Mouse (Mus musculus): ENCODE results near the gene Hdac7. TPM values are rescaled to one million over a fixed set of nuclear protein-coding genes. Genes with fewer than 3 reads are reported as not detected.

The Hdac7 gene
- polyA plus RNA-seq, 1 experiment: 14.4 TPM

DNA sequence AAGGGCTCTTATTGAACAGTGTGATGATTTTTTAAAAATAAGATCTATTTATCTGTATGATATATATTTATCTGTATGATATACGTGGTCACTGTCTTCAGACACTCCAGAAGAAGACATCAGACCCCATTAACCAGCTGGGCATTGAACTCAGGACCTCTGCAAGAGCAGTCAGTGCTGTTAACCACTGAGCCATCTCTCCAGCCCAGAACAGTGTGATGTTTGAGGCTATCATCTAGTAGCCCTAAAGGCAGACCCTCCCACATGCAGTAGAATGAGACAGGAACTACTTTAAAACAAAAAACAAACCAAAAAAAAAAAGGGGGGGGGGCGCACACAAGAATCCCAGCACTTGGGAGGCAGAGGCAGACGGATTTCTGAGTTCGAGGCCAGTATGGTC is 96.8 kb downstream of the Hdac7 start:
- Histone ChIP-seq H3K36me3 (ENCODE audit: control insufficient read depth, insufficient read depth, low read length, poor library complexity, severe bottlenecking) (no peaks in the 10 kb centered on the region; the same call in 1 of the 2 replicates), H3K9ac (ENCODE audit: low read depth, poor library complexity, severe bottlenecking) (no peak overlapping the region), H3K27ac (ENCODE audit: insufficient read depth, low read length) (no peak overlapping the region), H3K4me1 (ENCODE audit: control insufficient read depth, insufficient read depth, low read length) (no peaks in the 10 kb centered on the region), H3K27me3 (ENCODE audit: control insufficient read depth, insufficient read depth, low read length, poor library complexity, severe bottlenecking) (no peaks in the 10 kb centered on the region), H3K4me3 (ENCODE audit: low read depth, low read length) (no peak overlapping the region), H3K9me3 (replicated peaks; ENCODE audit: control insufficient read depth, insufficient read depth, low read length, poor library complexity, severe bottlenecking) (no peaks in the 10 kb centered on the region)
- no peak for TF ChIP-seq CTCF (IDR thresholded peaks at IDR 0.05; ENCODE audit: low read depth, low read length)
- no peak for TF ChIP-seq POLR2A (IDR thresholded peaks at IDR 0.05; ENCODE audit: insufficient read depth, low read length)
- no peak for TF ChIP-seq EP300 (IDR thresholded peaks at IDR 0.05; ENCODE audit: insufficient read depth, low read depth, low read length)

DNA sequence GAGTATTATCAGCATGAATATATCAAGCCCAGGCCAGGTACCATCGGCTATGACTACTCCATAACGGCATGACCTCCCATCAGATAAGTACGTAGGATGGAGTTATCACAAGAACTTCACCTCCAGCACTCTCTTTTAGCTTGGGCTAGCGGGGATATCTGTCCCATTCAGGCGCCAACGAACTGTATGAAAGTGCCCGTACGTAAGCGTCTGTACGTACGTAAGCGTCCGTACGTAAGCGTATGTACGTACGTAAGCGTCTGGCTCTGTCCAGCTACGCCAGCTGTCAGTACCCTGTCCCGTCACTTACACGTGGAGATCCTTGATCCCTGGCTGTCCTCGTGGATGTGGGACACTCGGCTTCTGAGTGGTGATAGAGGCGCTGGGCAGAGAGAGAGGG is 97.6 kb downstream of the Hdac7 start:
- H3K4me1 ChIP-seq (ENCODE audit: control insufficient read depth, insufficient read depth, low read length): no peaks in the 10 kb centered on the region
- no peak overlapping the region for H3K9ac ChIP-seq (ENCODE audit: low read depth, poor library complexity, severe bottlenecking)
- H3K9me3 ChIP-seq (replicated peaks; ENCODE audit: control insufficient read depth, insufficient read depth, low read length, poor library complexity, severe bottlenecking): no peaks in the 10 kb centered on the region
- no peak for TF ChIP-seq CTCF (IDR thresholded peaks at IDR 0.05; ENCODE audit: low read depth, low read length)
- H3K27ac ChIP-seq (ENCODE audit: insufficient read depth, low read length): no peak overlapping the region
- no peaks in the 10 kb centered on the region; the same call in 1 of the 2 replicates for H3K36me3 ChIP-seq (ENCODE audit: control insufficient read depth, insufficient read depth, low read length, poor library complexity, severe bottlenecking)
- H3K27me3 ChIP-seq (ENCODE audit: control insufficient read depth, insufficient read depth, low read length, poor library complexity, severe bottlenecking): no peaks in the 10 kb centered on the region
- H3K4me3 ChIP-seq (ENCODE audit: low read depth, low read length): no peak overlapping the region

DNA sequence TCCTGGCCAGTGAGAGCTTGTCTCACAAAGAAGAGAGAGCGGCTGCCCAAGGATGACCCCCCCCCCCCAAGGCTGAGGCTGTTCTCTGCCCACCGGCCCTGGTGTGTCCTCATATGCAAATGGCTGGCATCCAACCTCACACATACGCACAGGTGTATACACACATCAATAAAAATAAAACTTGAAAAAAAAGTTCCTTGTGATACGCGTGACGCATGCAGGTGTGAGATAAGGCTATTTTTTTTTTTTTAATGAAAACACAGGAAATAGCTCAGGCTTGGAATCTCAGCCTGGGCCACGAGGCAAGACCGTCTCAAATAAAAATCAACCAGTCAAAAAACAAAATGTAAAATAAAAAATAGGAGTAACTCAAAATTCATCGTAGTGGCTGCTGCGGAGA is 98.0 kb downstream of the Hdac7 start:
- H3K4me3 ChIP-seq (ENCODE audit: low read depth, low read length): no peak overlapping the region
- no peaks in the 10 kb centered on the region for H3K4me1 ChIP-seq (ENCODE audit: control insufficient read depth, insufficient read depth, low read length)
- no peaks in the 10 kb centered on the region for H3K27me3 ChIP-seq (ENCODE audit: control insufficient read depth, insufficient read depth, low read length, poor library complexity, severe bottlenecking)
- H3K36me3 ChIP-seq (ENCODE audit: control insufficient read depth, insufficient read depth, low read length, poor library complexity, severe bottlenecking): no peaks in the 10 kb centered on the region; the same call in 1 of the 2 replicates
- TF ChIP-seq POLR2A (IDR thresholded peaks at IDR 0.05; ENCODE audit: insufficient read depth, low read length) (no peak), EP300 (IDR thresholded peaks at IDR 0.05; ENCODE audit: insufficient read depth, low read depth, low read length) (no peak), CTCF (IDR thresholded peaks at IDR 0.05; ENCODE audit: low read depth, low read length) (no peak)
- no peak overlapping the region for H3K9ac ChIP-seq (ENCODE audit: low read depth, poor library complexity, severe bottlenecking)
- no peak overlapping the region for H3K27ac ChIP-seq (ENCODE audit: insufficient read depth, low read length)
- no peaks in the 10 kb centered on the region for H3K9me3 ChIP-seq (replicated peaks; ENCODE audit: control insufficient read depth, insufficient read depth, low read length, poor library complexity, severe bottlenecking)

DNA sequence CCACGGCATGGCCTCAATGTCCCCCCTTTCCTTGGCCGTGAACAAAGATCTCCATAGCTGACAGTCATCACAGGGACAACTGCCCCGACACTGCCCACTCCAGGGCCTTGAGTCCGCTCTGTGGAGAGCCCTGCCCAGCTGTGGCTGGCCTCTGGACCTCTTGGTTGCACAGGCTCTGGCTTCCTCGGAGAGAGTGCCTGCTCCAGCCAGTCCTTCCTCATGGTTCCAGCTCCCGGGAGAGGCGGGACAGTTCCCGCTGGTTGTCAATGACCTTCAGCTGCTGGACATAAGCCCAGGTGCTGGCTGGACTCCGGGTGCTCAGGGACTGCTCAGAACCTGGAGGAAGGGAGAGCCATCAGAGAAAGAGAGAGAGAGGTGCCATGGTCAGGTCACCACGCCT is 99.0 kb downstream of the Hdac7 start:
- Histone ChIP-seq H3K9ac (ENCODE audit: low read depth, poor library complexity, severe bottlenecking) (no peak overlapping the region), H3K4me1 (ENCODE audit: control insufficient read depth, insufficient read depth, low read length) (no peaks in the 10 kb centered on the region), H3K27me3 (ENCODE audit: control insufficient read depth, insufficient read depth, low read length, poor library complexity, severe bottlenecking) (no peaks in the 10 kb centered on the region), H3K27ac (ENCODE audit: insufficient read depth, low read length) (no peak overlapping the region), H3K4me3 (ENCODE audit: low read depth, low read length) (no peak overlapping the region), H3K9me3 (replicated peaks; ENCODE audit: control insufficient read depth, insufficient read depth, low read length, poor library complexity, severe bottlenecking) (no peaks in the 10 kb centered on the region), H3K36me3 (ENCODE audit: control insufficient read depth, insufficient read depth, low read length, poor library complexity, severe bottlenecking) (no peaks in the 10 kb centered on the region; the same call in 1 of the 2 replicates)
- TF ChIP-seq CTCF (IDR thresholded peaks at IDR 0.05; ENCODE audit: low read depth, low read length): no peak
- no peak for TF ChIP-seq EP300 (IDR thresholded peaks at IDR 0.05; ENCODE audit: insufficient read depth, low read depth, low read length)
- TF ChIP-seq POLR2A (IDR thresholded peaks at IDR 0.05; ENCODE audit: insufficient read depth, low read length): no peak

DNA sequence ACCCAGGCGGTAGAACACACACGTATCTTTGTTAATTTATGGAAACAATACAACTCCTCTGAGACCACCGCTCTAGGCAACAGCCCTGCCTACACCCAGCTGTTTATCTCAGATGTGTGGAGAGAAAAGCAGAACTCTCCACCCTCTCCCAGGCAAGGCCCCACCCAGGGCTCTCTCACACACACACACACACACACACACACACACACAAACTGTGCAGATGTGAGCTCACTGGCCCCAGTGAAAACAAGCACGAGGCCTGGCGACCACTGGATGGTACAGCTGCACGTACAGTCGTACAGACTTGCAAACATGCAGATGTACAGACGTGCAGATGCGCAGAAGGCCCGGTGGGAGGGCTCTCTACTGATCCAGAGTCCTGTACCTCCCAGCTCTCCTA is 99.4 kb downstream of the Hdac7 start:
- Histone ChIP-seq H3K9me3 (replicated peaks; ENCODE audit: control insufficient read depth, insufficient read depth, low read length, poor library complexity, severe bottlenecking) (no peaks in the 10 kb centered on the region), H3K27me3 (ENCODE audit: control insufficient read depth, insufficient read depth, low read length, poor library complexity, severe bottlenecking) (no peaks in the 10 kb centered on the region), H3K9ac (ENCODE audit: low read depth, poor library complexity, severe bottlenecking) (no peak overlapping the region), H3K4me3 (ENCODE audit: low read depth, low read length) (no peak overlapping the region), H3K4me1 (ENCODE audit: control insufficient read depth, insufficient read depth, low read length) (no peaks in the 10 kb centered on the region), H3K36me3 (ENCODE audit: control insufficient read depth, insufficient read depth, low read length, poor library complexity, severe bottlenecking) (no peaks in the 10 kb centered on the region; the same call in 1 of the 2 replicates), H3K27ac (ENCODE audit: insufficient read depth, low read length) (no peak overlapping the region)
- TF ChIP-seq POLR2A (IDR thresholded peaks at IDR 0.05; ENCODE audit: insufficient read depth, low read length): no peak

DNA sequence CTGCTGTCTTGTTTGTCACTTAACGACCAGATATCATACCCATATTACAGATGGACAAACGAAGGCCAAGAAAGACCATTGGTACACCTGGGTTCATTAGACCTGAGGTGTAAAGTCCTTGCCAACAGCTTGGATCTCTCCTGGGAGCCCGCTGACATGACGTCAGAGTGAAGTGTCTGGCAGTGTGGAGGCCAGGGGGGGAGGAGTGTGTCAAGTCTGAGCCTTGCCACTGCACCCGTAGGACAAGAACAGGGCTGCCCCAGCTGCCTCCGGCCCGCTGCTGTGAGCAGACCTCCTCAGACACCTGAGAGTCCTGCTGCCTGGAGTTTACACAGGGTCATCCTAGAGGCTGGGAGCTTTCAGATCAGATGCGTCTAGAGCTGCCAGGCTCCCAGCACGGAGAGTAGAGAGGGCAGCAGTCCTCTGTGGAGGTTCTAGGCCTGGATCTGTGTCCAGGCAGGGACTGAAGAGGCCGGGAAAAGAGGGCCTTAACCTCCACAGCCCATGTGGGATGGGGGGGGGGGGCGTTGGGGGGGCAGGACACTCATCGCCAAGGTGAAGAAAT is 100.3 kb downstream of the Hdac7 start:
- Histone ChIP-seq H3K27me3 (ENCODE audit: control insufficient read depth, insufficient read depth, low read length, poor library complexity, severe bottlenecking) (no peaks in the 10 kb centered on the region), H3K9ac (ENCODE audit: low read depth, poor library complexity, severe bottlenecking) (no peak overlapping the region), H3K4me1 (ENCODE audit: control insufficient read depth, insufficient read depth, low read length) (no peaks in the 10 kb centered on the region), H3K4me3 (ENCODE audit: low read depth, low read length) (no peak overlapping the region), H3K9me3 (replicated peaks; ENCODE audit: control insufficient read depth, insufficient read depth, low read length, poor library complexity, severe bottlenecking) (no peaks in the 10 kb centered on the region), H3K36me3 (ENCODE audit: control insufficient read depth, insufficient read depth, low read length, poor library complexity, severe bottlenecking) (no peaks in the 10 kb centered on the region; the same call in 1 of the 2 replicates), H3K27ac (ENCODE audit: insufficient read depth, low read length) (no peak overlapping the region)
- no peak for TF ChIP-seq EP300 (IDR thresholded peaks at IDR 0.05; ENCODE audit: insufficient read depth, low read depth, low read length)
- no peak for TF ChIP-seq CTCF (IDR thresholded peaks at IDR 0.05; ENCODE audit: low read depth, low read length)
- no peak for TF ChIP-seq POLR2A (IDR thresholded peaks at IDR 0.05; ENCODE audit: insufficient read depth, low read length)
